Mouse (Mus musculus) ES-Bruce4 (cell line): ENCODE results near the gene Scfd2.

Experiments
- CTCF ChIP-seq: IDR thresholded peaks from one replicate; pipeline ENCODE4 v1.8.1; 2011; ENCODE audit warnings: low read depth, low read length
- EP300 ChIP-seq: IDR thresholded peaks from 2 replicates; pipeline ENCODE4 v1.6.1; 2011; ENCODE audit warnings: low read depth, low read length; ENCODE audit not compliant: insufficient read depth
- POLR2A ChIP-seq: IDR thresholded peaks from one replicate; pipeline ENCODE4 v1.8.1; 2011; ENCODE audit warnings: low read length; ENCODE audit not compliant: insufficient read depth

GRCm38 (mm10) chr5:74333258-74333657 is 198.3 kb downstream of the Scfd2 start:
- TF ChIP-seq CTCF = no peak
- no peak for TF ChIP-seq POLR2A
- no peak for TF ChIP-seq EP300
